Mouse (Mus musculus): ENCODE results near the gene Dctn3.
A peak's percentile ranks its signal among the peaks of the same experiment; 100 is the strongest.
"Not testable (repeated sequence)": the region's sequence is repeated elsewhere in the genome, so short reads cannot be mapped to it uniquely, and the experiment has no call there.

The Dctn3 gene

GRCm38 (mm10) chr4:41698421-41699016 lies 24.5 kb downstream of the Dctn3 start:
- DNase-seq (ENCODE audit: low read depth): not testable (repeated sequence)

GRCm38 (mm10) chr4:41696930-41697841 lies 25.8 kb downstream of the Dctn3 start, which contains the start of gene Cntfr:
Cntfr (minus strand) TSS chr4:41697089.
- DNase-seq (ENCODE audit: low read depth): peak; percentile 73

- DNase-seq (ENCODE audit: low read depth): not testable (repeated sequence)
Measured at GRCm38 (mm10) chr4:41696452-41696851, 26.5 kb downstream of the Dctn3 start.

- DNase-seq (ENCODE audit: low read depth): not testable (repeated sequence)
Measured at GRCm38 (mm10) chr4:41695800-41696199, 27.2 kb downstream of the Dctn3 start.

GRCm38 (mm10) chr4:41693511-41693910 lies 29.5 kb downstream of the Dctn3 start:
- not testable (repeated sequence) for DNase-seq (ENCODE audit: low read depth)

- not testable (repeated sequence) for DNase-seq (ENCODE audit: low read depth)
Measured at GRCm38 (mm10) chr4:41690014-41690413, 33.0 kb downstream of the Dctn3 start.

- DNase-seq (ENCODE audit: low read depth): not testable (repeated sequence)
Measured at GRCm38 (mm10) chr4:41688562-41688961, 34.4 kb downstream of the Dctn3 start.

GRCm38 (mm10) chr4:41685882-41686492 lies 37.0 kb downstream of the Dctn3 start:
- DNase-seq (ENCODE audit: low read depth): not testable (repeated sequence)

GRCm38 (mm10) chr4:41684931-41685453 lies 38.0 kb downstream of the Dctn3 start:
- DNase-seq (ENCODE audit: low read depth): not testable (repeated sequence)

GRCm38 (mm10) chr4:41684131-41684930 lies 38.6 kb downstream of the Dctn3 start:
- DNase-seq (ENCODE audit: low read depth): not testable (repeated sequence)

- DNase-seq (ENCODE audit: low read depth): not testable (repeated sequence)
Measured at GRCm38 (mm10) chr4:41683303-41683702, 39.7 kb downstream of the Dctn3 start.

GRCm38 (mm10) chr4:41682789-41683188 lies 40.2 kb downstream of the Dctn3 start:
- no peak for DNase-seq (ENCODE audit: low read depth)

GRCm38 (mm10) chr4:41681947-41682346 lies 41.0 kb downstream of the Dctn3 start:
- DNase-seq (ENCODE audit: low read depth): no peak

- DNase-seq (ENCODE audit: low read depth): no peak
Measured at GRCm38 (mm10) chr4:41681176-41681575, 41.8 kb downstream of the Dctn3 start.

GRCm38 (mm10) chr4:41679291-41679690 lies 43.7 kb downstream of the Dctn3 start:
- DNase-seq (ENCODE audit: low read depth): no peak

GRCm38 (mm10) chr4:41678863-41679262 lies 44.1 kb downstream of the Dctn3 start:
- DNase-seq (ENCODE audit: low read depth): no peak

GRCm38 (mm10) chr4:41677006-41677629 lies 45.9 kb downstream of the Dctn3 start:
- no peak for DNase-seq (ENCODE audit: low read depth)

- no peak for DNase-seq (ENCODE audit: low read depth)
Measured at GRCm38 (mm10) chr4:41676248-41677005, 46.5 kb downstream of the Dctn3 start.

GRCm38 (mm10) chr4:41673186-41673585 lies 49.8 kb downstream of the Dctn3 start:
- DNase-seq (ENCODE audit: low read depth): no peak

- DNase-seq (ENCODE audit: low read depth): no peak
Measured at GRCm38 (mm10) chr4:41672522-41672963, 50.4 kb downstream of the Dctn3 start.

All from induced T-regulatory cell, adult 2 months (primary cell).